Mouse (Mus musculus): ENCODE results near the gene Gpr171. TPM values are rescaled to one million over a fixed set of nuclear protein-coding genes. Genes with fewer than 3 reads are reported as not detected.
"Not testable (repeated sequence)": the region's sequence is repeated elsewhere in the genome, so short reads cannot be mapped to it uniquely, and the experiment has no call there.

Gene Gpr171
- polyA plus RNA-seq, 1 experiment from 2014 or later = 0.68 TPM

DNA sequence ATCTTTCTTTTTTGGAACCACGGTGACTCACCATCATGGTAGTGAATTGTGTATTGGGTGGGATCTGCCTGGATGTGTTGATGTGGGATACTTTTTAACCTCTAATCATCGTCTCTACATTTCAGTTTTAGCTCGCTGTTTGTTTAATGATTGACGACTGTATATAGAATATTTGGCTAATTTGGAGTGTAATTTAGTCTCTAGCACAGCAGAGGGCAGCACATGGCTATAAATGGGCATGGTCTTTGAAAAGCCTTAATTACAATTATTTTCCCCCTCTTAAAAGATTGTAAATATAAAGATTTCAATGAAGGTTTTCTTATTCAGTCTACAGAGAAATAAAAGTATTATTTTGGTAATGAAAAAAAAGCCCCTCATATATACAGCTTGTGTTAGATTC lies 24.3 kb downstream of the Gpr171 start:
- no peaks in the 10 kb centered on the region for H3K4me1 ChIP-seq (replicated peaks)
- no peak overlapping the region for H3K27ac ChIP-seq (replicated peaks)
- no peak overlapping the region for H3K9ac ChIP-seq
- no peak for ATAC-seq (ENCODE audit: insufficient read depth)
- H3K9me3 ChIP-seq (replicated peaks) = no peaks in the 10 kb centered on the region
- no peak overlapping the region for H3K4me3 ChIP-seq (replicated peaks)
- no peak overlapping the region for H3K4me2 ChIP-seq
- 35% methylated on average over 4 of the region's 4 CpGs for WGBS (ENCODE audit: insufficient replicate concordance)
- no peaks in the 10 kb centered on the region for H3K27me3 ChIP-seq
- H3K36me3 ChIP-seq (replicated peaks) = no peaks in the 10 kb centered on the region

DNA sequence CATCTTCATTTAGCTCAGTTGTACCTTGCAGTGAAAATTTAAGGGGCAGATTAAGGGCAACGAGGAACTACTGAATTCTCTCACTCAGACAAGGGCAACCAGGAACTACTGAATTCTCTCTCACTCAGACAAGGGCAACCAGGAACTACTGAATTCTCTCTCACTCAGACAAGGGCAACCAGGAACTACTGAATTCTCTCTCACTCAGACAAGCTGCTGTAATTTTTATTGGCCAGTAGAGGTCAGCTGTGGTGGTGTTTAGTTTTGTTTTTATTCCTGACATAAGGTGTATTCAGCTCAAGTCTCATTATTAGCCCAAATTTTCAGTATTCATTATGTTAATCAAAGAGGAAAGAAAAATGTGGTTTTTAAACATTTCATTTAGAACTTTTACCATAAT lies 32.5 kb downstream of the Gpr171 start:
- H3K4me1 ChIP-seq (replicated peaks); H3K4me2 ChIP-seq; H3K27me3 ChIP-seq; H3K9me3 ChIP-seq (replicated peaks); ATAC-seq (ENCODE audit: insufficient read depth); H3K36me3 ChIP-seq (replicated peaks); H3K27ac ChIP-seq (replicated peaks); H3K4me3 ChIP-seq (replicated peaks); H3K9ac ChIP-seq: not testable (repeated sequence)
- WGBS (ENCODE audit: insufficient replicate concordance) = 13% methylated on average over 1 of the region's 1 CpGs

DNA sequence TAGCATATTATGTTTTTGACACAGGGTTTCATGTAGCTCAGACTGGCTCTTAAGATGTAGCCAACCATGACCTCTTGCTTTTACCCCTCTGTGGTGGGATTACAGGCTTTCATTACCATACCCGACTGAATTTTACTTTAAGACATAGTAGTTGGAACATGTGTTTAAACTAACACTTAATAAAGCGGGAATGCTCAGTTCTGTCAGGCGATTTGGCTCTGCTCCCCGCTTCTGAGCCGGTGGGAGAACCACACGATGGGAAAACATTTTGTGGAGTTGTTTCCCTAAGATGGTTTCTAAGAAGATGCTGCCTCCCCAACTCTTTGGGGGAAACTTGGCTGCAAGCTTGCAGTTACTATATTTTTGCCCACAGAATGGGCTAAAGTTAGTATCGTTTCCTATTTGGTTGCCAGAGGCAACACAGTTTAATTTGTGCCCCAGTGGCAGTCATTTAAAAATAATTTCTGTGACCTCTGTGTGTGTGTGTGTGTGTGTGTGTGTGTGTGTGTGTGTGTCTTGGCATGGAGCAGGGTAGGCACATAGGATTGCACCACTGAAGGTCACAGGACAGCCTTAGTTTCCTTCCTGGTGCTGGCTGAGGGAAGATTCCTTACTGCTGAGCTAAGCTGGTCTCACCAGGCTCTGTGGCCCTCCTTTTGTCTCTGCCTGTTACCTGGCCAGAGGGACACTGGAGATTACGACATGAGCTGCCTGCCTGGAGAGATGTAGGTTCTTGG lies 34.9 kb downstream of the Gpr171 start:
- Histone ChIP-seq H3K36me3 (replicated peaks) (no peaks in the 10 kb centered on the region), H3K4me1 (replicated peaks) (peaks cover 13% of the 10 kb centered on the region), H3K27ac (replicated peaks) (no peak overlapping the region), H3K4me2 (no peak overlapping the region), H3K4me3 (replicated peaks) (no peak overlapping the region), H3K9ac (no peak overlapping the region), H3K9me3 (replicated peaks) (no peaks in the 10 kb centered on the region), H3K27me3 (no peaks in the 10 kb centered on the region)
- 67% methylated on average over 8 of the region's 8 CpGs for whole genome bisulfite sequencing (ENCODE audit: insufficient replicate concordance)
- ATAC-seq (ENCODE audit: insufficient read depth) = no peak

DNA sequence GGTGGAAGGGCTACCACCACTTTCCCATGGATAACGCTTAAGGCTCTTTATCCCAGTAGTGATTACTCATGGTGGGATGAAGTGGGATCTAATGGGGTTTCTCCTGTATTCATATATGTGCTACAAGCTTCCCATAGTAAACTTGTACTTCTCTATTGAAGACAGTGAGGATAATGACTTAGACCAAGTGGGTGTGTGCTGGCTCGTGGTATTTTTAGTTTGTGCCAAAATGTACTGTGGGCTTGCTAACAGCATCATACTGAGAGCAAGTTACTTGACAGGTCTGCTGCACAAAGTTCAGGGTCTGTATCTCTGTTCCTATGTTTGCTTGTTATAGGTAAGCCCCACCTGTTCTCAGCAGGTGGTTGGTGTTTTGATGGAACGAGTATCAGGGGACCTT lies 35.7 kb downstream of the Gpr171 start:
- H3K36me3 ChIP-seq (replicated peaks) = no peaks in the 10 kb centered on the region
- no peak overlapping the region for H3K4me2 ChIP-seq
- no peak overlapping the region for H3K9ac ChIP-seq
- H3K4me1 ChIP-seq (replicated peaks) = peaks cover 13% of the 10 kb centered on the region
- no peaks in the 10 kb centered on the region for H3K27me3 ChIP-seq
- H3K9me3 ChIP-seq (replicated peaks) = no peaks in the 10 kb centered on the region
- WGBS (ENCODE audit: insufficient replicate concordance) = 65% methylated on average over 3 of the region's 3 CpGs
- no peak overlapping the region for H3K27ac ChIP-seq (replicated peaks)
- ATAC-seq (ENCODE audit: insufficient read depth) = no peak
- no peak overlapping the region for H3K4me3 ChIP-seq (replicated peaks)

DNA sequence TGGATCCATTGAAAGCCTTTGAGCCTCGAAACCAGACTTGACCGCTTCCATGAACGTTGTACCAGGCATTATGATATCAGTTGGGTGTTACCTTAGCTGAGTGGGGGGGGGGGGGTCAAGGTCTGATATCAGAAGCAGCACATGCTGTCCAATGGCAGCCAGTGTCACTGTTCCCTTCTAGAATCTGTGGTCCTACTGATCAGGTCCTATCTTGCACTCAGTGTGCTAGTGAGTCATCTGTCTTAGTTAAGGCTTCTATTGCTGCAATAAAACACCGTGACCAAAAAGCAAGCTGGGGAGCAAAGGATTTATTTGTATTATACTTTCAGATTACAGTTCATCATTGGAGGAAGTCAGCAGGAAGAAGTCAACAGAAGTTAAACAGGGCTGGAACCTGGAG lies 38.2 kb downstream of the Gpr171 start:
- no peak overlapping the region for H3K4me2 ChIP-seq
- 33% methylated on average over 4 of the region's 4 CpGs for WGBS (ENCODE audit: insufficient replicate concordance)
- H3K9me3 ChIP-seq (replicated peaks) = no peaks in the 10 kb centered on the region
- ATAC-seq (ENCODE audit: insufficient read depth) = peak; percentile 38; the same call in 1 of the 2 replicates
- H3K27me3 ChIP-seq = no peaks in the 10 kb centered on the region
- no peak overlapping the region for H3K4me3 ChIP-seq (replicated peaks)
- H3K9ac ChIP-seq = no peak overlapping the region
- H3K27ac ChIP-seq (replicated peaks) = no peak overlapping the region
- peaks cover 30% of the 10 kb centered on the region for H3K4me1 ChIP-seq (replicated peaks)
- H3K36me3 ChIP-seq (replicated peaks) = no peaks in the 10 kb centered on the region

DNA sequence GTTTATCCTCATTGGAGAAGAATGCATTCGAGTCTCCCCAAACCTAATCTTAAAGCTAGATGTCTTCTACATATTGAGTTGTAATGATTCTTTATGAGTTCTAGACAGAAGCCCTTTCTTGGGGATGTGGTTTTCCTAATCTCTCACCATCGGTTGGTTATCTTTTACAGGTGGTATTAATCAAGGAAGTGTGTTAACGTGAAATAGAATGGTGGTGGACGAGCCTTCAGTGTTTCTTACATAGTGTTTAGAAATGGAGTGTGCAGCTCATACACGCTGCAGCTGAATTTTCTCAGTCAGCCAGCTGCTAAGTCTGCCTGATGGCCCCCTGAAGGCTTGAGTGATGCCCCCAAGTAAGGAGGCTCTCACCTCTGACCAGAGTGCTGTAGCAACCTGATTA lies 39.5 kb downstream of the Gpr171 start:
- ATAC-seq (ENCODE audit: insufficient read depth) = no peak
- 30% methylated on average over 5 of the region's 5 CpGs for WGBS (ENCODE audit: insufficient replicate concordance)
- peaks cover 39% of the 10 kb centered on the region for H3K4me1 ChIP-seq (replicated peaks)

DNA sequence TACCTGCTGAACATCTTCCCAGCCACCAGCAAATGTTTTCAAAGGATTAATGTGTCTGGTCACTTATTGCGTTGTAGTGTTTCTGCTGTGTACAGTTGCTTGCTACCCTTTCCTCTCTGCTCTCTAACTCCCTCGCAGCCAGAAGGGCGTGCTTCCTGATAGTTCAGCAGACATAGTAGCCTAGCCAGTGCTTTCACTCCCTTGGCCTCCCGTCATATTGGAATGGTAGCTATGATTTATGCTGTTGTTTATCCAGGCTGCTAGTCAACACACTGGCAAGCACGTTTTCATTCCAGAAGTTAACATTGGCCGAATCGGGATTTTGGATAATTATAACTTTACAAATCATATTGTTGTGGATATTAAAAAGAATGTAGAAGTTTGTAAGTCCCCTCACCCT lies 41.5 kb downstream of the Gpr171 start:
- no peak for ATAC-seq (ENCODE audit: insufficient read depth)
- Histone ChIP-seq H3K9ac (no peak overlapping the region), H3K27ac (replicated peaks) (no peak overlapping the region), H3K4me2 (no peak overlapping the region), H3K4me3 (replicated peaks) (no peak overlapping the region), H3K27me3 (no peaks in the 10 kb centered on the region), H3K4me1 (replicated peaks) (peaks cover 48% of the 10 kb centered on the region), H3K9me3 (replicated peaks) (no peaks in the 10 kb centered on the region), H3K36me3 (replicated peaks) (no peaks in the 10 kb centered on the region)
- WGBS (ENCODE audit: insufficient replicate concordance) = 56% methylated on average over 7 of the region's 7 CpGs

More for the DNA sequence above, 39.5 kb downstream of the Gpr171 start:
- no peak overlapping the region for H3K27ac ChIP-seq (replicated peaks)
- no peak overlapping the region for H3K9ac ChIP-seq
- no peak overlapping the region for H3K4me3 ChIP-seq (replicated peaks)
- H3K9me3 ChIP-seq (replicated peaks) = no peaks in the 10 kb centered on the region
- H3K4me2 ChIP-seq = no peak overlapping the region
- H3K27me3 ChIP-seq = no peaks in the 10 kb centered on the region
- no peaks in the 10 kb centered on the region for H3K36me3 ChIP-seq (replicated peaks)

DNA sequence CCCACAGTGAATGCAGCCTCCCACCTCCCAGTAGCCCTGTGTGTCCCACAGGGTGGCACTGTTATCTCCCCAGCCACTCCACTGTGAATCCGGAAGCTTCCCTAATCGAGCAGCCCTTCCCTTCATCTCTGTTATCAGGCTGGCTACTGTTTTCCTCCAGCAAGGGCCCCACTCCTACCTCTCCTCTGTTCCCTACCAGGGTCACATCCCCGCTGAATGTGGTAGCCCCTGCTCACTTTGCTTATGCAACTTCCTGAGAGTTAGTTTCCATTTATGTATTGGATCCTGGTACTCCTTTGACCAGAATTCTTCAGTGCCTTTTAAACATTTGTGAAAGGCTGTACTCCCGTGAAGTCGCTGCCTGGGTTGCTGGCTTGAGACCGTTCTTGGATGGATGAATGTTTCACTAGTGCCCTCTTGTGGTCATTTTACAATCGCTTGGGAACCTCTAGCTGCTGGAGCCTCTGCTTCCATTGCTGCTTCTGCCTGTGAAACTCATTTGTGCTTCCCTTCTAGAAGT lies 42.5 kb downstream of the Gpr171 start:
- Histone ChIP-seq H3K4me1 (replicated peaks) (peaks cover 52% of the 10 kb centered on the region), H3K27me3 (no peaks in the 10 kb centered on the region), H3K27ac (replicated peaks) (peak overlapping the region; percentile 45), H3K9me3 (replicated peaks) (no peaks in the 10 kb centered on the region), H3K4me3 (replicated peaks) (peak overlapping the region; percentile 30), H3K4me2 (peak overlapping the region; percentile 57), H3K9ac (no peak overlapping the region), H3K36me3 (replicated peaks) (no peaks in the 10 kb centered on the region)
- ATAC-seq (ENCODE audit: insufficient read depth) = peak; percentile 90
- WGBS (ENCODE audit: insufficient replicate concordance) = 0% methylated on average over 7 of the region's 7 CpGs

DNA sequence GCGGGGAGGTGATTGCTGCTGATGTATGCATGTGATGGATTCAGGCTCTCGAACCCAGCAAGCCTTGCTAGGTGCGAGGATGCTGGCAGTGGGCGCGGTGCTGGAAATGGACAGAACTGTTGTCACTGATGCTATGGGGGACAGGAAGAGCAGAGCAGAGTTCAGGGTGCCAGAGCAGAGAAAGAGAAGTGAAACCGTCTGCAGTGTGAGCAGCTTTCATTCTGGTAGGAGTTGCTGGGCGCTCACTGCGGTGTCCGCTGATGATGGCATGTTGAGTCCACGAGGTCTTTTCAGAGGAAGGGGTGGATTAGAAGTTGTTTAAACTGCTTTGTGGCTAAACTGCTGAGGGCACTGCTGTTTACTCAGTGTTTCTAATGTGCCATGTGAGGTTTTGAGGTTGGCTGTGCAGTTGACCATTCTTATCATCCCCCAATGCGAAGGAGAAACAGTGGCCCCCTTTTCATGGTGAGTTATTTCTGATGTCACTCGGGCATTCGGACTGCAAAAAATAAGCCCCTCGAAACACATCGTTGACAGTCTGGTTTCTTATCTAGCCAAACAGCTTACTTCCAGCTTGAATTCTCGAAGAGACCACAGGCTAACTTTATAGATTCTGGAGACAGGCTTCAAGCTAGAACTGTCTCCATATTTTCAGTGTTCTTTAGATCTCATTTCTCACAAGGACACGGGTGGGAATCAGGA lies 46.6 kb downstream of the Gpr171 start:
- peak overlapping the region; percentile 26 for H3K4me2 ChIP-seq
- H3K9me3 ChIP-seq (replicated peaks) = no peaks in the 10 kb centered on the region
- H3K27ac ChIP-seq (replicated peaks) = no peak overlapping the region
- no peaks in the 10 kb centered on the region for H3K27me3 ChIP-seq
- H3K4me3 ChIP-seq (replicated peaks) = no peak overlapping the region
- 15% methylated on average over 17 of the region's 17 CpGs for WGBS (ENCODE audit: insufficient replicate concordance)
- no peak for ATAC-seq (ENCODE audit: insufficient read depth)
- H3K4me1 ChIP-seq (replicated peaks) = peaks cover 38% of the 10 kb centered on the region
- H3K9ac ChIP-seq = no peak overlapping the region
- H3K36me3 ChIP-seq (replicated peaks) = no peaks in the 10 kb centered on the region

All from liver, embryonic 15.5 days (tissue).